Mouse (Mus musculus) ES-Bruce4 (cell line): Measurements from ENCODE around the gene Wsb1.

Experiments
- CTCF ChIP-seq: IDR thresholded peaks from one replicate; pipeline ENCODE4 v1.8.1; 2011; ENCODE audit warnings: low read depth, low read length
- POLR2A ChIP-seq: IDR thresholded peaks from one replicate; pipeline ENCODE4 v1.8.1; 2011; ENCODE audit warnings: low read length; ENCODE audit not compliant: insufficient read depth

DNA sequence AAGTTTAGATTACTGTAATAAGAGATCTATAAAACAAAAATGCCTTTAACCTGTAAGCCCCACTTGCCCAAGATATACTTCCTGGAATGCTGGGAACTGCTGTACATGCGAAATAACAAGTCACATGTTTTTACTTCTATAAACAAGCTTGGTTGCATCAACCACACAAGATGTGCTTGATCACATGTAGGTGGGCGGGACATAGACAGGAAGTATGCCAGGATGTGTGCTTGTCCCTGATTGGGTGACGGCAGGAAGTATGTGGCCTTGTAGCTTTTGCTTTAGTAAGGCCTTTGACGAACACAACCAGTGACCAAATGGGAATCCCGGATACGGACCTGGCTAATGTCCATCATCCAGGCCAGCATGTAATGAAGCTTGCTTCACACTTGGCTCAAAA is 31.1 kb downstream of the Wsb1 start:
- TF ChIP-seq CTCF = no peak
- no peak for TF ChIP-seq POLR2A
